Comparison of ENCODE assay signal across 8 mouse cellular contexts in genomic region chr1:59683926-59684818, GRCm38 (mm10). TPM values are rescaled to one million over a fixed set of nuclear protein-coding genes. Genes with fewer than 3 reads are reported as not detected.
A peak's percentile ranks its signal among the peaks of the same experiment; 100 is the strongest.
DNase-seq lines count a peak whose midpoint lies in the region; ATAC-seq and TF ChIP-seq lines count a peak whose summit lies in the region.

No protein-coding gene starts in this region.

- peak overlapping the region; percentile 86 for H3K27ac ChIP-seq in embryonic facial prominence, embryonic 15.5 days (replicated peaks)

- H3K9me3 ChIP-seq in G1E (replicated peaks) = no peaks in the 10 kb centered on the region
- no peaks in the 10 kb centered on the region for H3K9me3 ChIP-seq in embryonic facial prominence, embryonic 15.5 days (replicated peaks)
- H3K9me3 ChIP-seq in megakaryocyte, embryonic 14.5 days = no peaks in the 10 kb centered on the region

- no peak for ATAC-seq in G1E (ENCODE audit: extremely low read depth, insufficient number of reproducible peaks, low FRiP score, poor library complexity, severe bottlenecking)
- 0 out of 2 replicates have a peak, but pooled peaks have one; percentile 2 for ATAC-seq in embryonic facial prominence, embryonic 15.5 days (ENCODE audit: insufficient number of reproducible peaks, low FRiP score, low TSS enrichment, low read depth)

- peak overlapping the region; percentile 65 for H3K4me3 ChIP-seq in G1E (ENCODE audit: low read depth, low read length)
- H3K4me3 ChIP-seq in embryonic facial prominence, embryonic 15.5 days (replicated peaks) = peak overlapping the region; percentile 90
- H3K4me3 ChIP-seq in megakaryocyte, embryonic 14.5 days (replicated peaks) = peak overlapping the region; percentile 96

- H3K27me3 ChIP-seq in G1E (ENCODE audit: insufficient read depth, low read length) = no peaks in the 10 kb centered on the region
- peaks cover 3% of the 10 kb centered on the region; the same call in 1 of the 2 replicates for H3K27me3 ChIP-seq in embryonic facial prominence, embryonic 15.5 days
- no peaks in the 10 kb centered on the region for H3K27me3 ChIP-seq in megakaryocyte, embryonic 14.5 days (replicated peaks)

- peaks cover 22% of the 10 kb centered on the region for H3K4me1 ChIP-seq in G1E (ENCODE audit: insufficient read depth, low read depth, low read length)
- H3K4me1 ChIP-seq in embryonic facial prominence, embryonic 15.5 days = peaks cover 16% of the 10 kb centered on the region
- H3K4me1 ChIP-seq in megakaryocyte, embryonic 14.5 days = peaks cover 35% of the 10 kb centered on the region

- WGBS in embryonic facial prominence, embryonic 15.5 days = 8% methylated on average over 11 of the region's 11 CpGs

- DNase-seq in cerebellum, adult 11-12 months = peak; percentile 40
- no peak for DNase-seq in cerebellum, adult 9-10 months
- DNase-seq in G1E (ENCODE audit: low spot score) = peak; percentile 16
- peak; percentile 42 for DNase-seq in heart, postnatal 4 days
- DNase-seq in layer of hippocampus, postnatal 10 days (ENCODE audit: low spot score in 2 of 2) = peak; percentile 16 to 33
- peak; percentile 22 to 69 for DNase-seq in spleen, postnatal 4 days (ENCODE audit: low spot score in 2 of 2)

- TF ChIP-seq CTCF in G1E (IDR thresholded peaks at IDR 0.05; ENCODE audit: low read depth, low read length) = no peak

- H3K4me2 ChIP-seq in embryonic facial prominence, embryonic 15.5 days (replicated peaks) = peak overlapping the region; percentile 72

- peak overlapping the region; percentile 31; the same call in 1 of the 2 replicates for H3K9ac ChIP-seq in embryonic facial prominence, embryonic 15.5 days

- H3K36me3 ChIP-seq in G1E (replicated peaks) = peaks cover 29% of the 10 kb centered on the region
- H3K36me3 ChIP-seq in embryonic facial prominence, embryonic 15.5 days = no peaks in the 10 kb centered on the region
- peaks cover 4% of the 10 kb centered on the region for H3K36me3 ChIP-seq in megakaryocyte, embryonic 14.5 days (replicated peaks; ENCODE audit: low read length)

RNA-seq across cellular contexts. Expression of gene Nop58, which starts 0.6 kb away (rescaled TPM):
- total RNA-seq in G1E (2014; fragmentation: Nextera tagmentation) (536 and 646 TPM in 2 replicates), G1E (2017) (1,169 and 1,289 TPM in 2 replicates)
- polyA plus RNA-seq in G1E (2012) = 147 and 228 TPM in 2 replicates
- 210 and 212 TPM in 2 replicates for polyA plus RNA-seq in embryonic facial prominence, embryonic 15.5 days (2015; fragmentation: Nextera tagmentation; extraction: Ambion mirVana)
- 10 to 100 TPM; 90.9 to 95.8 TPM for total RNA-seq in heart, postnatal 4 days (2021)
- total RNA-seq in layer of hippocampus, postnatal 10 days (2021) = 10 to 100 TPM; 82.6 to 91.4 TPM
- polyA plus RNA-seq in megakaryocyte, embryonic 14.5 days (2012; ENCODE audit: insufficient read depth, low replicate concordance) = 30.2 and 51.7 TPM in 2 replicates

RNA-seq across cellular contexts. Expression of gene Sumo1, which starts 13.5 kb away (rescaled TPM):
- total RNA-seq in G1E (2014; fragmentation: Nextera tagmentation) = 235 and 250 TPM in 2 replicates
- 329 and 350 TPM in 2 replicates for total RNA-seq in G1E (2017)
- 424 and 589 TPM in 2 replicates for polyA plus RNA-seq in G1E (2012)
- polyA plus RNA-seq in embryonic facial prominence, embryonic 15.5 days (2015; fragmentation: Nextera tagmentation; extraction: Ambion mirVana) = 347 and 352 TPM in 2 replicates
- total RNA-seq in heart, postnatal 4 days (2021) = 10 to 100 TPM; 68.4 to 71.9 TPM
- 100 to 1,000 TPM; 103 to 105 TPM for total RNA-seq in layer of hippocampus, postnatal 10 days (2021)
- polyA plus RNA-seq in megakaryocyte, embryonic 14.5 days (2012; ENCODE audit: insufficient read depth, low replicate concordance) = 34.8 and 278 TPM in 2 replicates

Comparison
In these comparisons a context has a peak if more than half of its experiments do, and no peak if none do; other contexts are left out.
1. RNA of gene Nop58, which starts 0.6 kb away (total RNA-seq): 536 to 1,289 TPM in G1E; 90.9 to 95.8 TPM in heart, postnatal 4 days and 82.6 to 91.4 TPM in layer of hippocampus, postnatal 10 days; every median in the first group is over 4 times any median in the second.
2. Peak in every context shown above with its lines, with median percentiles within 50 percentile points of each other: H3K4me3 ChIP-seq.